Mouse (Mus musculus): ENCODE results near the gene Tmem116. TPM values are rescaled to one million over a fixed set of nuclear protein-coding genes. Genes with fewer than 3 reads are reported as not detected.

The Tmem116 gene
- total RNA-seq, 2 experiments from 2014 or later = 6.4 to 7.1 TPM

- DNase-seq = no peak
Measured at GRCm38 (mm10) chr5:121540066-121540465, 88.4 kb downstream of the Tmem116 start.

- DNase-seq = no peak
Measured at GRCm38 (mm10) chr5:121541235-121541634, 89.5 kb downstream of the Tmem116 start.

DNA sequence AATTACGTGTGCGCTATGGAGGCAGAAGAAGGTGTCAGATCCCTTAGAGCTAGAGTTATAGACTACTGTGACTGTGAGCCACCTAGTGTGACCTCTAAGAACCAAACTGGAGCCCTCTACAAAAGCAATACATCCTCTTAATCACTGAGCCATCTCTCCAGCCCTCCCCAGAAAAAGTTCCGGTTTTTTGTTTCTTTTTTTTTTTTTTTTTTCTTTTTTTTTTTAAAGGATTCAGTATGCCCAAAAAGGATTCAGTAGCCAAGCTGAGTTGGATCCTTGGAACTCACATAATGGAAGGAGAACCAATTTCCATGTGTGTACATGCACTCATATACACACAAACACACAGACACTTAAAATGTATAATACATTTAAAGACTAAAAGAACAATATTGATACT, 91.7 kb downstream of the Tmem116 start:
- no peak for DNase-seq

- peak; percentile 62 for DNase-seq
Measured at GRCm38 (mm10) chr5:121544910-121545792, 93.5 kb downstream of the Tmem116 start, which contains the start of the genes Adam1a and Gm42878. Gene Adam1a (minus strand): TSS chr5:121545482. Gene Gm42878 (minus strand): TSS chr5:121545482.

DNA sequence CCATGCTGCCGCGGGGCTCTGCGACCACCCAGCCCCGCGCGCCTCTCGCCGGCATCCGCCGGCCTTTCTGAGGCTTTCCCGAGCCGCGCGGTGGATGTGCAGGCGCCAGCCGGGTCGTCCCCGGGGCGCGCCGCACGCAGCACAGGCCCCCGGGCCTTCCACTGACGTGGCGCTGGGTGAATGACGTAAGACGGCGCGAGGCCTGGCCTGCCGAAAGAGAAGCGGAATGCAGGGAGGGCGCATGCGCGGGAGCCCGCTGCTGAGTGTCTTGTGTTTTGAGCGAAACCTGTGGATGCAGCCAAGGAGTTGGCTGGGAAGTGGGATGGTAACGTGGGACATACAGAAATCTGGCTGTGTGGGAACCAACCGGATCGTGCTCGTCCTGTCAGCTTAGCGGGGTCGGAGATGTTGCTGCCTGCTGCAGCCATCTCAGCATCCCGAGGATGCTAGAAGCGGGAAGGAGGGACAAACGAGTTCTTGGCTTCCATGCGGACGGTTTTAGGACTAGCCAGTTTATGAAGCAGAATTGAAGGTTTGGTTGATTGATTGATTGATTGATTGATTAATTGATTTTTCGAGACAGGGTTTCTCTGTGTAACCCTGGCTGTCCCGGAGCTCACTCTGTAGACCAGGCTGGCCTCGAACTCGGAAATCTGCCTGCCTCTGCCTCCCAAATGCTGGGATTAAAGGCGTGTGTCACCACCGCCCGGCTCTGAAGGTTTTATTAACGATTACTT, 94.3 kb downstream of the Tmem116 start, which contains the start of gene Mapkapk5:
TSS of gene Mapkapk5 (minus strand) at position 113 of the 737 bp plus-strand sequence.
- DNase-seq = peak; percentile 99

GRCm38 (mm10) chr5:121546530-121546895, 94.8 kb downstream of the Tmem116 start:
- peak; percentile 57 for DNase-seq

DNA sequence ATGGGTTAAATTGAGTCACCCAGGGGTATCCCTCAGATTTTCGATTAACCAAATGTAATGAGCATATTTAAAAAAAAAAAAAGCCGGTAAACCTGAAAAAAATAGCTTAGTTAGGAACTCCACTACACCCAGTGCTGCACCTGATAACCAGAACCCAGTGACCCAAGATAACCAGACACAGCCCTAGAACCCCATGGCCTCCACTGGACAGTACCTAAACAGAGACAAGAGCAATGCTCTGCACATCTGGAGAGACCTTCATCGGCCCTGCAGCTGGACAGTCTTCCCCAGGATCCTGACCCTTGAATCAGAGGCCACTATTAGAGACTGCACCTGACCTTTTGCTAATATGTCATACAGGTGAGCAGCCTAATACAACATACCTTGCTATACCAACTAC, 95.4 kb downstream of the Tmem116 start:
- no peak for DNase-seq

DNA sequence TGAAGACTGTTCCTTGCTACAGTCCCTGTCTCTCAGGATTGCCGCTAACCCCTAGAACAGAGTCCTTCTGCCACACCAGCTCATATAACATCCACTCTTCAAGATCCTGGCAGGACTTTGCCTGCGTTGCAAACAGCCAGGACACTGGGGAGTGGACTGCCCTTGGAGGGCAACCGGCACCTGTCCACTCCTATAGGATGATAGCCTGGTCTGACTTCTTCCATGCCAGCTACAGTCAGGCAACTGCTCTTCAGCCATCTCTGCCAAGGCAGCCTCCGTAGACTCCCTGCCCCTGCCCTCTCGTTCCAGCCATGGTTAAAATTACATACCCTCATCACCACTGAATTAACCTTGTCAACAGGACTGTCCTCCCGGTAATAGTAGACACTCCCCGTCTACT, 97.5 kb downstream of the Tmem116 start:
- DNase-seq = peak; percentile 33

DNA sequence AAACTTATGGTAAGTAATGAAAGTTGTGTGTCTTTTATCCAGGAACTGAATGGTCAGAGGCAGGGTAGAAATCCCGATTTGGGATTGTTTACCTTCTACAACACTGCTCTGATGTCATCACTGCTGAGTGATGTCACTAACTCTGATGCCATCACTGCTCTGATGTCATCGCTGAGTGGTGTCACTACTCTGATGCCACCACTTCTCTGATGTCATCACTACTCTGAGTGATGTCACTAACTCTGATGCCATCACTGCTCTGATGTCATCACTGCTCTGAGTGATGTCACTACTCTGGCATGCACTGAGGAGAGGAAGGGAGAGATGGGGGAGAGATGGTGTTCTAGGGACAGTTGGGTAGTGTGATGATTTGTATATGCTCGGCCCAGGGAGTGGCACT, 110.7 kb downstream of the Tmem116 start:
- DNase-seq = no peak

DNA sequence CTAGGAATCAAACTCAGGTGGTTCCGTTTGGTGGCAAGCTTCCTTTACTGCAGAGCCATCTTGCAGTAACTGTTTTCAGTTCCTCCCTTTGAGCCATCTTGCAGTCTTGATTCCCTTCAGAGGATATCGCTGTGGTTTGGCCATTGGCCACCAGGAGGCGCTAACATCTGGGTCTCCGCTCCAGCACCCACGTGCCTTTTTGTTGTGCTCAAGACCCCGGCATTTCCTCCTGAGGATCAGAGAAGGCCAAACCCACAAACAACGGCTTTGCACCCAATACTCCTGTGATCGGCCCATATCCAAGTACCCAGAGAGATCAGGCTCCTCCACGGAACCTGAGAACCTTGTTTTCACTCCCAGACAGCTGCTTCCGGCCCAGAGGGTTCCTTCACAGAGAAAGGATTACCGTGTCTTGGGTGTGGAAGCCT, 112.8 kb downstream of the Tmem116 start:
- peak; percentile 93 for DNase-seq

GRCm38 (mm10) chr5:121566035-121566681, 114.5 kb downstream of the Tmem116 start:
- DNase-seq = no peak

DNA sequence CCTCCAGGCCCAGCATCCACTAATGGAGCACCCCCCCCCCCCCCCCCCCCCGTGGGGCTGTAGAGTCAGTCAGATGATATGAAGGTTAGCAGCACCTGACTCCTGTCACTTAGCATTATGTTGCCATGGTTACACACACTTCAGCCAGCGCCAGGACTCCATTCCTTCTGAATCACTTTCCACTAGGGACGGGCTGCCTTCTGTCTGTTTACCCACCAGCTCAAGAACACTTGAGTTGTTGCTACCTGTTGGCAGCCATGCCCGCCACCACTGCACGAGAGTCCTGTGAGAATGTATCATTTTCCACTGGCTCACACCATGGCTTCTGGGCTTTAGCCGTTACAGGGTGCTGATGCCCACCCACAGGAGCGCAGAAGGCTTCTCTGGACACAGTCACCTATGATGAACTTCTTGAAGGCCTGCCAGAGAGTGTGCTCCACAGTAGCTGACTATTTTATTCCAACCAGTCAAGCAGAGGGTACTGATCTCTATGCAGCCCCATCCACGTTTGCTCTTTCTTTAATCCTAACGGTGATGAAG, 118.3 kb downstream of the Tmem116 start:
- DNase-seq = no peak

GRCm38 (mm10) chr5:121570787-121571186, 119.1 kb downstream of the Tmem116 start:
- DNase-seq = no peak

Other genes starting within 250 kb of the Tmem116 start
- 100 to 1,000 TPM; 744 to 776 TPM for gene Rpl6, start 247.4 kb upstream of the Tmem116 start, total RNA-seq (2021)
- 10 to 100 TPM; 12.7 to 16.6 TPM for gene Hectd4, start 231.7 kb upstream of the Tmem116 start, total RNA-seq (2021)
- 10 to 100 TPM; 54.2 to 59.1 TPM for gene Trafd1, start 66.3 kb upstream of the Tmem116 start, total RNA-seq (2021)
- gene Naa25, start 54.0 kb upstream of the Tmem116 start, total RNA-seq (2021) = 10 to 100 TPM; 22.2 to 23.7 TPM
- 10 to 100 TPM; 70.3 to 80.6 TPM for gene Erp29, start 613 bp downstream of the Tmem116 start, total RNA-seq (2021)
- not detected for gene Adam1b, start 51.5 kb downstream of the Tmem116 start, total RNA-seq (2021)
- gene Adam1a, start 93.6 kb downstream of the Tmem116 start, total RNA-seq (2021) = 1 to 10 TPM; 2.3 to 3.7 TPM
- not detected for gene Gm42878, start 93.6 kb downstream of the Tmem116 start, total RNA-seq (2021)
- gene Mapkapk5, start 94.0 kb downstream of the Tmem116 start, total RNA-seq (2021) = 10 to 100 TPM; 64.4 to 72.4 TPM
- gene Aldh2, start 141.9 kb downstream of the Tmem116 start, total RNA-seq (2021) = 100 to 1,000 TPM; 117 to 123 TPM
- 10 to 100 TPM; 10.1 to 10.3 TPM for gene Acad12, start 167.0 kb downstream of the Tmem116 start, total RNA-seq (2021)
- gene Acad10, start 208.6 kb downstream of the Tmem116 start, total RNA-seq (2021) = 1 to 10 TPM; 5.6 to 6.1 TPM
- gene Brap, start 208.7 kb downstream of the Tmem116 start, total RNA-seq (2021) = 10 to 100 TPM; 24.2 to 26.2 TPM